Comparison of ENCODE assay signal across 8 mouse cellular contexts in the genomic region with DNA sequence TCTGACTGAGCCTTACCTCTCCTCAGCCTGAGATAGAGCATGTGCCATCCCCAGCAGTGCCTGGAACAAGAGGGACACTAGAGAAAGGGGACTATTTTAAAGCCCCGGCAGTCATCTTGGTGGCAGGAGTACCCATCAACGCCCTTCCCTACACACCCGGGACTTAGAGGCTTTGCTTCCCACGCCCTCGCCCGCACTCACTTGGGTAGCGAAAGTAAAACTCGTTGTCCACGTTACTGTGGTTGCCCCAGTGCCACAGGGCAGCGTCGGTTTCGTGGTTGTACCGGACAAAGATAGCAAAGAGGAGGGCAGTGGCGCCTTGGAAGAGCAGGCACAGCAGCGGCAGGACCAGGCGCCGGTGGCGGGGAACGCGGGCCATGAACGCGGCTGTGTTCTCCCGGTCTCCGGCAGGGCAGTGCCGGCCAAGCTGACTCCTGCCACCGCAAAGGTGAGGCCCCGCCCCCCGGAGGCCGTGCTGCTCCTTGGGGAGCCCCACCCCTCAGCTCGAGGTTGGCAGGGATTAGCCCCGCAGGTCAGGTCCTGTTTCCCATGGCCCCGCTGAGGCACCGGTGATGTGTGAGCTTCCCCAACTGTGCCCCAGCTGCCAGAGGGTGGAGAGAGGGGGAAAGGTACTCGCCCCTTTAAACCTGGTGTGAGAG. TPM values are rescaled to one million over a fixed set of nuclear protein-coding genes. Genes with fewer than 3 reads are reported as not detected.
DNase-seq lines count a peak whose midpoint lies in the region; ATAC-seq and TF ChIP-seq lines count a peak whose summit lies in the region.

TSS of gene Rhbg (minus strand) at position 442 of the 659 bp plus-strand sequence.

- TF ChIP-seq EP300 in heart, postnatal 0 days (IDR thresholded peaks at IDR 0.05; ENCODE audit: low read depth) = no peak

- TF ChIP-seq CTCF in heart, postnatal 0 days (IDR thresholded peaks at IDR 0.05; ENCODE audit: low read depth) = no peak

- H3K27ac ChIP-seq in heart, postnatal 0 days (ENCODE audit: low read depth) = no peak within 1 kb of the TSS

- WGBS in heart, postnatal 0 days = 1% methylated on average over 34 of the region's 34 CpGs

- H3K9me3 ChIP-seq in heart, postnatal 0 days (replicated peaks; ENCODE audit: control insufficient read depth, low read length) = no peaks in the 10 kb centered on the region

- H3K9ac ChIP-seq in heart, postnatal 0 days (replicated peaks; ENCODE audit: low read depth, low read length) = peak within 1 kb of the TSS; percentile 17; the same call in 1 of the 2 replicates

- no peaks in the 10 kb centered on the region for H3K36me3 ChIP-seq in heart, postnatal 0 days (replicated peaks; ENCODE audit: control insufficient read depth, insufficient read depth, low read length)

- peak; percentile 31 to 37 for DNase-seq in spleen, postnatal 36 days (ENCODE audit: low spot score in 2 of 2)
- no peak for DNase-seq in spleen, postnatal 14 days (ENCODE audit: low spot score in 2 of 2)
- DNase-seq in cerebellum, postnatal 10 days = peak; percentile 61 to 62
- DNase-seq in heart, postnatal 0 days (ENCODE audit: low spot score) = no peak
- peak; percentile 85 to 92 for DNase-seq in kidney, postnatal 36 days
- DNase-seq in urinary bladder, postnatal 25 days (ENCODE audit: low spot score) = peak; percentile 64
- no peak for DNase-seq in left cerebral cortex, adult 9 months (ENCODE audit: low spot score in 2 of 2)

- no peak; the same call in 1 of the 2 replicates for ATAC-seq in heart, postnatal 0 days (ENCODE audit: insufficient read depth, low read depth)
- peak; percentile 60 for ATAC-seq in megakaryocyte, adult 5-6 weeks (ENCODE audit: poor library complexity, severe bottlenecking)

- H3K4me3 ChIP-seq in heart, postnatal 0 days (ENCODE audit: low read depth, low read length) = peak within 1 kb of the TSS; percentile 50

- peak within 1 kb of the TSS; percentile 70 for H3K4me2 ChIP-seq in heart, postnatal 0 days (ENCODE audit: low read depth, low read length)

- H3K27me3 ChIP-seq in heart, postnatal 0 days (ENCODE audit: control insufficient read depth, insufficient read depth, low read length) = peaks cover 44% of the 10 kb centered on the region

- 0 out of 2 replicates have a peak, but pooled peaks cover 7% of the 10 kb centered on the region for H3K4me1 ChIP-seq in heart, postnatal 0 days (ENCODE audit: control insufficient read depth, insufficient read depth)

RNA-seq across cellular contexts. Expression of gene Rhbg, which starts in this region (rescaled TPM):
- 0.19 TPM in 1 of 2 replicates, not detected in the other for total RNA-seq in heart, postnatal 0 days (2014; rRNA removed; ENCODE audit: low replicate concordance)
- not detected in 2 replicates for polyA plus RNA-seq in heart, postnatal 0 days (2015; fragmentation: Nextera tagmentation; extraction: Ambion mirVana)
- total RNA-seq in megakaryocyte, adult 5-6 weeks (2015) = not detected in 2 replicates
- not detected in 2 replicates for total RNA-seq in megakaryocyte, adult 5-6 weeks (2017)

Comparison
In these comparisons a context has a peak if more than half of its experiments do, and no peak if none do; other contexts are left out.
1. DNase-seq: peak in spleen, postnatal 36 days (2 of 2), cerebellum, postnatal 10 days (2 of 2), kidney, postnatal 36 days (2 of 2) and urinary bladder, postnatal 25 days (single experiment); none in spleen, postnatal 14 days (0 of 2), heart, postnatal 0 days (single experiment) and left cerebral cortex, adult 9 months (0 of 2).
2. Peak in ATAC-seq in megakaryocyte, adult 5-6 weeks; RNA of the gene not detected or under 1 TPM.